Mouse (Mus musculus) embryonic fibroblast, embryonic 13.5 days (primary cell): ENCODE data around the gene Naga.

Experiments used
- CTCF ChIP-seq: IDR thresholded peaks from 2 replicates; pipeline ENCODE4 v1.5.1; 2011; ENCODE audit warnings: mild to moderate bottlenecking, control low read depth, low read length, moderate library complexity, borderline replicate concordance; ENCODE audit not compliant: insufficient read depth
- POLR2A ChIP-seq: IDR thresholded peaks from 2 replicates; pipeline ENCODE4 v1.6.1; 2011; ENCODE audit warnings: low read depth, mild to moderate bottlenecking, control low read depth, low read length, moderate library complexity

- TF ChIP-seq POLR2A (no peak), CTCF (no peak)
Measured at GRCm38 (mm10) chr15:82380714-82381062, 42.0 kb upstream of the Naga start.
